Mouse (Mus musculus) heart, postnatal 0 days (tissue): ENCODE results near the gene Dlx6. TPM values are rescaled to one million over a fixed set of nuclear protein-coding genes. Genes with fewer than 3 reads are reported as not detected.

Source experiments
- ATAC-seq: fragments of 200-750 bp; cut with Nextera tagmentation; 2 replicates; pipeline ENCODE4 v1.8.0; 2017; ENCODE audit warnings: low read depth, moderate number of reproducible peaks, moderate library complexity; ENCODE audit not compliant: insufficient read depth
- DNase-seq: peaks from one replicate; pipeline ENCODE4 v3.0.0-alpha.2; 2016; ENCODE audit warnings: low spot score
- H3K27ac ChIP-seq: fragments of 300-500 bp; sonication (generic); 2 replicates; pipeline ENCODE4 v1.5.1; 2014; ENCODE audit warnings: low read depth, mild to moderate bottlenecking
- H3K27me3 ChIP-seq: fragments of 300-500 bp; sonication (generic); 2 replicates; pipeline ENCODE4 v1.6.1; 2014; ENCODE audit warnings: low read length, mixed read lengths; ENCODE audit not compliant: control insufficient read depth, insufficient read depth
- H3K36me3 ChIP-seq: fragments of 300-500 bp; sonication (generic); replicated peaks from 2 replicates; pipeline ENCODE4 v1.6.1; 2014; ENCODE audit warnings: low read length, mixed read lengths; ENCODE audit not compliant: control insufficient read depth, insufficient read depth
- H3K4me1 ChIP-seq: fragments of 300-500 bp; sonication (generic); 2 replicates; pipeline ENCODE4 v1.6.1; 2014; ENCODE audit warnings: antibody characterized with exemption; ENCODE audit not compliant: control insufficient read depth, insufficient read depth
- H3K4me2 ChIP-seq: fragments of 300-500 bp; sonication (generic); 2 replicates; pipeline ENCODE4 v1.6.1; 2014; ENCODE audit warnings: low read depth, mild to moderate bottlenecking, low read length, moderate library complexity
- H3K4me3 ChIP-seq: fragments of 300-500 bp; sonication (generic); 2 replicates; pipeline ENCODE4 v1.5.1; 2014; ENCODE audit warnings: low read depth, low read length
- H3K9ac ChIP-seq: fragments of 300-500 bp; sonication (generic); replicated peaks from 2 replicates; pipeline ENCODE4 v1.6.1; 2014; ENCODE audit warnings: low read depth, low read length, mixed read lengths
- H3K9me3 ChIP-seq: fragments of 300-500 bp; sonication (generic); replicated peaks from 2 replicates; pipeline ENCODE4 v1.6.1; 2016; ENCODE audit warnings: low read length; ENCODE audit not compliant: control insufficient read depth
- CTCF ChIP-seq: IDR thresholded peaks from 2 replicates; pipeline ENCODE4 v1.5.1; 2016; ENCODE audit warnings: antibody characterized with exemption, control low read depth, low read depth
- EP300 ChIP-seq: IDR thresholded peaks from 2 replicates; pipeline ENCODE4 v1.6.1; 2016; ENCODE audit warnings: antibody characterized with exemption, low read depth
- WGBS: fragments of 180-500 bp; shearing (Covaris S2); extraction: QIAGEN DNeasy Blood & Tissue Kit; methylation state at CpG from one replicate; pipeline ENCODE4 v1.1.7; 2014; 5-methylcytosine and 5-hydroxymethylcytosine counted together
- polyA plus RNA-seq: library from polyadenylated mRNA; unstranded; fragments of >200 nt; fragmentation: Nextera tagmentation; extraction: Ambion mirVana; gene quantifications from 2 replicates; pipeline ENCODE4 v1.2.1, GENCODE M21; 2015
- total RNA-seq: library from RNA; depleted of rRNA; stranded (reverse); fragments of >200 nt; gene quantifications from 2 replicates; pipeline ENCODE4 v1.2.3, GENCODE M21; 2014; ENCODE audit warnings: low replicate concordance

Gene Dlx6
- total and polyA plus RNA-seq, 2 experiments from 2014 or later, result not detected

GRCm38 (mm10) chr6:6879371-6880325 is 16.5 kb downstream of the Dlx6 start:
- Histone ChIP-seq H3K9me3 (no peaks in the 10 kb centered on the region), H3K4me3 (0 out of 2 replicates have a peak overlapping the region, but pooled peaks have one; percentile 60), H3K9ac (no peak overlapping the region), H3K4me1 (no peaks in the 10 kb centered on the region), H3K27me3 (peaks cover 93% of the 10 kb centered on the region), H3K27ac (no peak overlapping the region), H3K4me2 (no peak overlapping the region), H3K36me3 (no peaks in the 10 kb centered on the region)
- no peak for DNase-seq
- TF ChIP-seq CTCF (no peak), EP300 (no peak)
- ATAC-seq, result no peak
- WGBS, result 10% methylated on average over 44 of the region's 44 CpGs

- DNase-seq (no peak), ATAC-seq (no peak)
- Histone ChIP-seq H3K36me3 (no peaks in the 10 kb centered on the region), H3K27ac (no peak overlapping the region), H3K27me3 (peaks cover 84% of the 10 kb centered on the region), H3K4me2 (peak overlapping the region; percentile 64), H3K4me1 (no peaks in the 10 kb centered on the region), H3K9ac (no peak overlapping the region), H3K9me3 (no peaks in the 10 kb centered on the region), H3K4me3 (peak overlapping the region; percentile 60)
- TF ChIP-seq EP300 (no peak), CTCF (no peak)
- 4% methylated on average over 24 of the region's 24 CpGs for WGBS
Observed at GRCm38 (mm10) chr6:6880361-6881114, 17.4 kb downstream of the Dlx6 start.

- no peak for TF ChIP-seq CTCF
- no peak for TF ChIP-seq EP300
- Histone ChIP-seq H3K4me1 (no peaks in the 10 kb centered on the region), H3K9me3 (no peaks in the 10 kb centered on the region), H3K4me3 (peak overlapping the region; percentile 60), H3K27me3 (peaks cover 77% of the 10 kb centered on the region), H3K4me2 (peak overlapping the region; percentile 64), H3K36me3 (no peaks in the 10 kb centered on the region), H3K27ac (no peak overlapping the region), H3K9ac (no peak overlapping the region)
- 3% methylated on average over 30 of the region's 30 CpGs for WGBS
- ATAC-seq (no peak), DNase-seq (no peak)
Observed at GRCm38 (mm10) chr6:6881115-6881637, 18.0 kb downstream of the Dlx6 start.

GRCm38 (mm10) chr6:6881638-6882190 is 18.6 kb downstream of the Dlx6 start, which contains the start of gene Dlx5:
Gene Dlx5 (minus strand): TSS chr6:6882085.
- no peak within 1 kb of the TSS for H3K27ac ChIP-seq
- H3K27me3 ChIP-seq, result peaks cover 72% of the 10 kb centered on the region
- no peaks in the 10 kb centered on the region for H3K4me1 ChIP-seq
- peak within 1 kb of the TSS; percentile 64 for H3K4me2 ChIP-seq
- H3K4me3 ChIP-seq, result peak within 1 kb of the TSS; percentile 60
- H3K9ac ChIP-seq, result 0 out of 2 replicates have a peak within 1 kb of the TSS, but pooled peaks have one; percentile 15
- H3K36me3 ChIP-seq, result no peaks in the 10 kb centered on the region
- H3K9me3 ChIP-seq, result no peaks in the 10 kb centered on the region
- WGBS, result under 1% methylated on average over 40 of the region's 42 CpGs
- no peak for DNase-seq
- ATAC-seq, result peak; percentile 50
- no peak for TF ChIP-seq EP300
- TF ChIP-seq CTCF, result no peak

- peak overlapping the region; percentile 64 for H3K4me2 ChIP-seq
- TF ChIP-seq CTCF (no peak), EP300 (no peak)
- H3K4me1 ChIP-seq, result no peaks in the 10 kb centered on the region
- H3K9me3 ChIP-seq, result no peaks in the 10 kb centered on the region
- H3K9ac ChIP-seq, result no peak overlapping the region
- ATAC-seq (no peak), DNase-seq (no peak)
- peak overlapping the region; percentile 60; the same call in 1 of the 2 replicates for H3K4me3 ChIP-seq
- H3K27ac ChIP-seq, result no peak overlapping the region
- no peaks in the 10 kb centered on the region for H3K36me3 ChIP-seq
- H3K27me3 ChIP-seq, result peaks cover 68% of the 10 kb centered on the region
- 30% methylated on average over 10 of the region's 11 CpGs for WGBS
Observed at GRCm38 (mm10) chr6:6882266-6882797, 19.2 kb downstream of the Dlx6 start.
